Mouse (Mus musculus) G1E (cell line): ENCODE measurements at regions not wholly inside any gene's neighbourhood (a gene's known extent, or its start where the extent isn't known, plus 50 kb on each side); places are given as distances from the start of the nearest gene placed in this dataset.

Source experiments
- ATAC-seq: 2 replicates; pipeline ENCODE4 v1.8.0; 2016; ENCODE audit warnings: mild to moderate bottlenecking; ENCODE audit not compliant: insufficient number of reproducible peaks, poor library complexity, low FRiP score, severe bottlenecking; ENCODE audit errors: extremely low read depth
- DNase-seq: peaks from one replicate; pipeline ENCODE4 v3.0.0; 2012; ENCODE audit warnings: low spot score
- H3K27me3 ChIP-seq: 2 replicates; pipeline ENCODE4 v1.6.1; 2012; ENCODE audit warnings: mild to moderate bottlenecking, low read length, inconsistent platforms; ENCODE audit not compliant: insufficient read depth
- H3K36me3 ChIP-seq: replicated peaks from 2 replicates; pipeline ENCODE3; 2012; ENCODE audit warnings: mild to moderate bottlenecking, inconsistent platforms
- H3K4me1 ChIP-seq: 2 replicates; pipeline ENCODE4 v1.6.1; 2012; ENCODE audit warnings: low read depth, low read length, inconsistent platforms, mixed read lengths; ENCODE audit not compliant: insufficient read depth
- H3K4me3 ChIP-seq: 2 replicates; pipeline ENCODE4 v1.5.1; 2012; ENCODE audit warnings: low read depth, mild to moderate bottlenecking, inconsistent platforms, low read length, moderate library complexity, mixed read lengths
- H3K9me3 ChIP-seq: replicated peaks from 2 replicates; pipeline ENCODE4 v1.6.1; 2012; ENCODE audit warnings: inconsistent platforms
- CTCF ChIP-seq: IDR thresholded peaks from 2 replicates; pipeline ENCODE4 v1.5.1; 2012; ENCODE audit warnings: low read depth, low read length, inconsistent platforms, mixed read lengths
- GATA1 ChIP-seq: IDR thresholded peaks from 2 replicates; pipeline ENCODE4 v1.6.1; 2012; ENCODE audit warnings: borderline replicate concordance, low read length, inconsistent platforms, mixed read lengths
- GATA2 ChIP-seq: IDR thresholded peaks from 2 replicates; pipeline ENCODE4 v1.6.1; 2012; ENCODE audit warnings: low read depth, low read length, inconsistent platforms, borderline replicate concordance
- POLR2AphosphoS5 ChIP-seq: IDR thresholded peaks from 2 replicates; pipeline ENCODE4 v1.6.1; 2012; ENCODE audit warnings: low read depth, low read length, inconsistent platforms; ENCODE audit not compliant: insufficient replicate concordance
- TAL1 ChIP-seq: conservative IDR thresholded peaks from 2 replicates; pipeline ENCODE4 v1.6.1; 2012; ENCODE audit warnings: low read depth, low read length, inconsistent platforms, mixed read lengths

- H3K27me3 ChIP-seq = no peaks in the 10 kb centered on the region
- no peak for TF ChIP-seq POLR2AphosphoS5
- TF ChIP-seq GATA1 = no peak
- no peak for TF ChIP-seq GATA2
- TF ChIP-seq TAL1 = no peak
- no peak for TF ChIP-seq CTCF
- peaks cover 60% of the 10 kb centered on the region for H3K9me3 ChIP-seq
- no peak overlapping the region for H3K4me3 ChIP-seq
- DNase-seq (no peak), ATAC-seq (no peak)
- H3K4me1 ChIP-seq = no peaks in the 10 kb centered on the region
- H3K36me3 ChIP-seq = no peaks in the 10 kb centered on the region
These were observed 223.8 kb upstream of the Zfp637 start for GRCm38 (mm10) chr6:117617168-117617567.

- DNase-seq = no peak
These were observed 223.0 kb upstream of the Zfp637 start for GRCm38 (mm10) chr6:117617951-117618350.

GRCm38 (mm10) chr6:117619606-117620005 lies 221.4 kb upstream of the Zfp637 start:
- peaks cover 64% of the 10 kb centered on the region for H3K9me3 ChIP-seq
- ATAC-seq (no peak), DNase-seq (no peak)
- H3K36me3 ChIP-seq = no peaks in the 10 kb centered on the region
- H3K27me3 ChIP-seq = no peaks in the 10 kb centered on the region
- no peaks in the 10 kb centered on the region for H3K4me1 ChIP-seq
- TF ChIP-seq CTCF = no peak
- no peak for TF ChIP-seq GATA2
- no peak for TF ChIP-seq POLR2AphosphoS5
- TF ChIP-seq GATA1 = no peak
- no peak for TF ChIP-seq TAL1
- no peak overlapping the region for H3K4me3 ChIP-seq

More at GRCm38 (mm10) chr6:117617951-117618350, 223.0 kb upstream of the Zfp637 start:
- no peaks in the 10 kb centered on the region for H3K4me1 ChIP-seq
- no peaks in the 10 kb centered on the region for H3K27me3 ChIP-seq
- no peak overlapping the region for H3K4me3 ChIP-seq
- ATAC-seq = no peak
- TF ChIP-seq CTCF = no peak
- TF ChIP-seq GATA1 = no peak
- TF ChIP-seq GATA2 = no peak
- TF ChIP-seq TAL1 = no peak
- TF ChIP-seq POLR2AphosphoS5 = no peak
- peaks cover 59% of the 10 kb centered on the region for H3K9me3 ChIP-seq
- H3K36me3 ChIP-seq = no peaks in the 10 kb centered on the region

- no peak for TF ChIP-seq GATA1
- TF ChIP-seq POLR2AphosphoS5 = no peak
- TF ChIP-seq GATA2 = no peak
- TF ChIP-seq TAL1 = no peak
- no peak for TF ChIP-seq CTCF
- Histone ChIP-seq H3K9me3 (peaks cover 58% of the 10 kb centered on the region), H3K4me3 (no peak overlapping the region), H3K36me3 (no peaks in the 10 kb centered on the region), H3K27me3 (no peaks in the 10 kb centered on the region), H3K4me1 (no peaks in the 10 kb centered on the region)
- no peak for DNase-seq
- no peak for ATAC-seq
These were observed 218.5 kb upstream of the Zfp637 start for GRCm38 (mm10) chr6:117622446-117622845.

- TF ChIP-seq CTCF = no peak
- no peak for ATAC-seq
- Histone ChIP-seq H3K36me3 (no peaks in the 10 kb centered on the region), H3K27me3 (no peaks in the 10 kb centered on the region), H3K9me3 (peaks cover 60% of the 10 kb centered on the region), H3K4me3 (no peak overlapping the region), H3K4me1 (no peaks in the 10 kb centered on the region)
- no peak for DNase-seq
These were observed 218.0 kb upstream of the Zfp637 start for GRCm38 (mm10) chr6:117622946-117623345.

GRCm38 (mm10) chr6:117625716-117626115 lies 215.3 kb upstream of the Zfp637 start:
- Histone ChIP-seq H3K4me1 (no peaks in the 10 kb centered on the region), H3K9me3 (peaks cover 57% of the 10 kb centered on the region), H3K4me3 (no peak overlapping the region), H3K36me3 (no peaks in the 10 kb centered on the region), H3K27me3 (no peaks in the 10 kb centered on the region)
- no peak for ATAC-seq
- DNase-seq = no peak
- TF ChIP-seq CTCF (no peak), POLR2AphosphoS5 (no peak), GATA2 (no peak), GATA1 (no peak), TAL1 (no peak)

GRCm38 (mm10) chr6:117627461-117627860 lies 213.5 kb upstream of the Zfp637 start:
- Histone ChIP-seq H3K4me3 (no peak overlapping the region), H3K9me3 (peaks cover 51% of the 10 kb centered on the region), H3K4me1 (no peaks in the 10 kb centered on the region), H3K27me3 (no peaks in the 10 kb centered on the region), H3K36me3 (no peaks in the 10 kb centered on the region)
- no peak for DNase-seq
- no peak for TF ChIP-seq TAL1
- ATAC-seq = no peak
